Mouse (Mus musculus): ENCODE results near the gene Calm2.

DNA sequence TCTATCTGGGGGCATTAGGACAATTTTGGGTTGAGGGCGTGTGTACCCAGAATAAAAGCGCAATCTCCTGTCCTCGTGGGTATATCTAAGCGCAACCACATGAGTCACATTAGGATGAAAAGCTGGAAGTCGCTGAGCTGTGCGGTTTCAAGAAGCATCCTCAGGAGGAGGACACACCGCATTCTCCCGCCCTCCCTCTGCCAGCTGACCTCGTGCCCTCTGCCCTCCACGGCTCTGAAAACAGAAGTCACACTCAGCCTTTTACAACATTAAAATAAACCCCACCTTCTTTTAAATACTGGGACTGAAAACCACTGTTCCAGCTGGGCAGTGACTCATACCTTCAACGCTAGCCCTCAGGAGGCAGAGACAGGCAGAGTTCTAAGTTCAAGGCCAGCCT, 49.6 kb downstream of the Calm2 start:
- TF ChIP-seq EP300 (IDR thresholded peaks at IDR 0.05; ENCODE audit: low read depth) (no peak), CTCF (IDR thresholded peaks at IDR 0.05; ENCODE audit: low read depth) (no peak)

Measured in liver, postnatal 0 days (tissue).